Mouse (Mus musculus): ENCODE measurements around the gene Slc35b2. TPM values are rescaled to one million over a fixed set of nuclear protein-coding genes. Genes with fewer than 3 reads are reported as not detected.

Slc35b2 gene
- total RNA-seq, 2 experiments from 2014 or later = 28.1 to 44.2 TPM

GRCm38 (mm10) chr17:45563216-45563615 lies 458 bp upstream of the Slc35b2 start:
- DNase-seq (ENCODE audit: low spot score in 2 of 2) = no peak

GRCm38 (mm10) chr17:45564531-45565084 lies 934 bp downstream of the Slc35b2 start:
- no peak for DNase-seq (ENCODE audit: low spot score in 2 of 2)

GRCm38 (mm10) chr17:45565103-45565502 lies 1.4 kb downstream of the Slc35b2 start:
- no peak for DNase-seq (ENCODE audit: low spot score in 2 of 2)

- no peak for DNase-seq (ENCODE audit: low spot score in 2 of 2)
Observed at GRCm38 (mm10) chr17:45566031-45566359, 2.3 kb downstream of the Slc35b2 start.

- DNase-seq (ENCODE audit: low spot score in 2 of 2) = no peak
Observed at GRCm38 (mm10) chr17:45566360-45567161, 2.9 kb downstream of the Slc35b2 start.

- DNase-seq (ENCODE audit: low spot score in 2 of 2) = no peak
Observed at GRCm38 (mm10) chr17:45567162-45567601, 3.5 kb downstream of the Slc35b2 start.

- DNase-seq (ENCODE audit: low spot score in 2 of 2) = no peak
Observed at GRCm38 (mm10) chr17:45568990-45569389, 5.3 kb downstream of the Slc35b2 start.

GRCm38 (mm10) chr17:45569999-45570398 lies 6.3 kb downstream of the Slc35b2 start:
- no peak for DNase-seq (ENCODE audit: low spot score in 2 of 2)

- DNase-seq (ENCODE audit: low spot score in 2 of 2) = peak; percentile 75 to 77
Observed at GRCm38 (mm10) chr17:45572103-45573086, 8.7 kb downstream of the Slc35b2 start.

- peak; percentile 99 for DNase-seq (ENCODE audit: low spot score in 2 of 2)
Observed at GRCm38 (mm10) chr17:45573087-45573779, 9.6 kb downstream of the Slc35b2 start, which contains the start of gene Hsp90ab1. Gene Hsp90ab1, minus strand, starts transcription at chr17:45573271.

- peak; percentile 98 for DNase-seq (ENCODE audit: low spot score in 2 of 2)
Observed at GRCm38 (mm10) chr17:45573780-45574123, 10.1 kb downstream of the Slc35b2 start.

GRCm38 (mm10) chr17:45574129-45574761 lies 10.6 kb downstream of the Slc35b2 start:
- peak; percentile 64 to 74 for DNase-seq (ENCODE audit: low spot score in 2 of 2)

- no peak for DNase-seq (ENCODE audit: low spot score in 2 of 2)
Observed at GRCm38 (mm10) chr17:45575123-45575897, 11.6 kb downstream of the Slc35b2 start.

- no peak for DNase-seq (ENCODE audit: low spot score in 2 of 2)
Observed at GRCm38 (mm10) chr17:45578242-45578641, 14.6 kb downstream of the Slc35b2 start.

GRCm38 (mm10) chr17:45578843-45579242 lies 15.2 kb downstream of the Slc35b2 start:
- DNase-seq (ENCODE audit: low spot score in 2 of 2) = no peak

- DNase-seq (ENCODE audit: low spot score in 2 of 2) = no peak
Observed at GRCm38 (mm10) chr17:45579554-45579953, 15.9 kb downstream of the Slc35b2 start.

GRCm38 (mm10) chr17:45580958-45581477 lies 17.3 kb downstream of the Slc35b2 start:
- DNase-seq (ENCODE audit: low spot score in 2 of 2) = no peak

GRCm38 (mm10) chr17:45581567-45581983 lies 17.9 kb downstream of the Slc35b2 start:
- peak; percentile 61 to 65 for DNase-seq (ENCODE audit: low spot score in 2 of 2)

- no peak for DNase-seq (ENCODE audit: low spot score in 2 of 2)
Observed at GRCm38 (mm10) chr17:45582188-45582587, 18.5 kb downstream of the Slc35b2 start.
